Mouse (Mus musculus): Measurements from ENCODE around the gene Lypd6b. TPM values are rescaled to one million over a fixed set of nuclear protein-coding genes. Genes with fewer than 3 reads are reported as not detected.

The Lypd6b gene
- polyA plus RNA-seq, 2 experiments: 5.6 to 14.9 TPM

DNA sequence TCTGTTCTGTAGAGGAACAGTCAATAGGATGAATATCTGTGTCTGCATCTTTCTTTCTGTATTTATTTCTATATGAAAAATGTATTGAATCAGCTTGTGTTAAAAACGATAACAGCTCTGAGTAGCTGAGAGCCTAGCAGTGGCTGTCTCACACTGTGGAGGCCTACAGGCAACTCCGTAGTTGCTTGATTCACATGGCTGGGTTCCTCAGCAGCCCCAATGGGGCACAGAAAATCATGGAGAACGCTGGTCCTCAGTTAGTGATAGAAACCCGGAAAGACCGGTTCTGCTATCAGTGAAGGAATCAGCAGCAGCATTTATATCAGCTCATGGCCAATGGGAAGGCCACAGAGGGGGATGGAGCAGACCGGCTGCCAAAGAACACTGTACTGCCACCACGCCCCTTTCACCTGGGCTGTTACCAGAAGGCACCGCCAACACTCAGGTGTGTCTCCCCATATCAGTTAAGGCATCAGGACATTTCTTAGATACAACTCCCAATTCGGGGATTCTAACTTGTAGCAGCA lies 44.9 kb downstream of the Lypd6b start:
- DNase-seq (ENCODE audit: low spot score) (no peak), ATAC-seq (ENCODE audit: low FRiP score, low read depth) (no peak)
- WGBS: 82% methylated on average over 9 of the region's 9 CpGs
- no peaks in the 10 kb centered on the region for H3K27me3 ChIP-seq (ENCODE audit: control insufficient read depth, insufficient read depth, low read length)
- H3K4me3 ChIP-seq (replicated peaks; ENCODE audit: low read length): no peak overlapping the region
- no peaks in the 10 kb centered on the region for H3K4me1 ChIP-seq (ENCODE audit: control insufficient read depth, insufficient read depth, low read length)
- no peak overlapping the region for H3K27ac ChIP-seq (replicated peaks; ENCODE audit: low read depth, low read length)
- H3K4me2 ChIP-seq (replicated peaks; ENCODE audit: low read depth, low read length, severe bottlenecking): no peak overlapping the region
- H3K9ac ChIP-seq (ENCODE audit: low read depth, low read length, severe bottlenecking): no peak overlapping the region
- no peaks in the 10 kb centered on the region for H3K9me3 ChIP-seq (ENCODE audit: control insufficient read depth, low read length)
- no peak for TF ChIP-seq POLR2A (IDR thresholded peaks at IDR 0.05; ENCODE audit: borderline replicate concordance, extremely low read depth, insufficient read depth, insufficient read length)
- H3K36me3 ChIP-seq (ENCODE audit: control insufficient read depth, insufficient read depth, low read length): no peaks in the 10 kb centered on the region

DNA sequence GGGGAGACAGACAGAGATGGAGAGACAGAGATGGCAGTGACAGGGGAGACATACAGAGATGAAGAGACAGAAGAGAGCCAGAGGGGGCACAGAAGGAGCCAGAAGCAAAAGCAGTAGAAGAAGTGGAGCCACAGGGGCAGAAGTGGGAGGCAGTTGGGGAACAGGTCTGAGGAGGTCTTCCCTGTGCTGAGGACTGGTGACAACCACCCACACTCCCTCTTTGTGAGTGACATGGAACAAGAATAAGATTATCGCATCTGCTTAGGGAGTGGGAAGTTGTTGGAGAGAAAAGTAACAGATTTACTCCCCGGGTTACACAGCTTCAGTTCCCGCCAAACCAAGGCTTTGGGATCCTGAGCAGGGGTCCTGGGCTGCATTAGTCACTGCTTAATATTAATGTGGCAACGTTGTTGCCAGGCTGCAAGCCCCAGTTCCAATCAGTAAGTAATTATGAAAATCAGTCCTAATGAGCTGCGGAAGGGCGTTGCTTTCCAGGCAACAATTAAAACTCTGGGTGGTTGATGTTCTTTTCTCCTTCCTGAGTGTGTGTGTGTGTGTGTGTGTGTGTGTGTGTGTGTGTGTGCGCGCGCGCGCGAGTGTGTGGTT lies 50.1 kb downstream of the Lypd6b start:
- Histone ChIP-seq H3K4me2 (replicated peaks; ENCODE audit: low read depth, low read length, severe bottlenecking) (no peak overlapping the region), H3K4me3 (replicated peaks; ENCODE audit: low read length) (no peak overlapping the region), H3K9ac (ENCODE audit: low read depth, low read length, severe bottlenecking) (no peak overlapping the region), H3K9me3 (ENCODE audit: control insufficient read depth, low read length) (no peaks in the 10 kb centered on the region), H3K36me3 (ENCODE audit: control insufficient read depth, insufficient read depth, low read length) (no peaks in the 10 kb centered on the region), H3K27me3 (ENCODE audit: control insufficient read depth, insufficient read depth, low read length) (no peaks in the 10 kb centered on the region), H3K4me1 (ENCODE audit: control insufficient read depth, insufficient read depth, low read length) (peaks cover 5% of the 10 kb centered on the region), H3K27ac (replicated peaks; ENCODE audit: low read depth, low read length) (no peak overlapping the region)
- WGBS: 45% methylated on average over 12 of the region's 12 CpGs
- no peak for TF ChIP-seq POLR2A (IDR thresholded peaks at IDR 0.05; ENCODE audit: borderline replicate concordance, extremely low read depth, insufficient read depth, insufficient read length)
- DNase-seq (ENCODE audit: low spot score): no peak
- ATAC-seq (ENCODE audit: low FRiP score, low read depth): no peak

DNA sequence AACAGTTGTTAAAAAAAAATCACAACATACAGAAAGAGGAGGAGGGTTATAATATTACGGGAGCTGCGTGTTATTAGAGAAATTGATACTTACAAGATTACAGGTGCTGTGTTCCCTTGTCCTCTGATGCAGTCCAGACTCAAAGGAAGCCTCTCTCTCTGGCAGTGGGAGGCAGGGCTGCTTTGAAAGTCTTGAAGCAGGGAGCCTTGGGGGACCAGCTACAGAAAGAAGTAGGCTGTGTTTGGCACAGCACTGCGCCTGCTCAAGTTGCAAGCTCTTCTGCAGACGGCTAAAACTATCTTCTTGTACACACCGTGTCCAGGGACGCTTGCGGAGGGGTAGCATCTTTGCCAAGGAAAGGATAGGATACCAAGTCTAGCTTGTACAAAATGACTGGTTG lies 51.1 kb downstream of the Lypd6b start:
- Histone ChIP-seq H3K9ac (ENCODE audit: low read depth, low read length, severe bottlenecking) (no peak overlapping the region), H3K9me3 (ENCODE audit: control insufficient read depth, low read length) (no peaks in the 10 kb centered on the region), H3K27me3 (ENCODE audit: control insufficient read depth, insufficient read depth, low read length) (no peaks in the 10 kb centered on the region), H3K27ac (replicated peaks; ENCODE audit: low read depth, low read length) (no peak overlapping the region), H3K4me3 (replicated peaks; ENCODE audit: low read length) (no peak overlapping the region), H3K4me1 (ENCODE audit: control insufficient read depth, insufficient read depth, low read length) (peaks cover 5% of the 10 kb centered on the region), H3K4me2 (replicated peaks; ENCODE audit: low read depth, low read length, severe bottlenecking) (no peak overlapping the region), H3K36me3 (ENCODE audit: control insufficient read depth, insufficient read depth, low read length) (no peaks in the 10 kb centered on the region)
- no peak for TF ChIP-seq POLR2A (IDR thresholded peaks at IDR 0.05; ENCODE audit: borderline replicate concordance, extremely low read depth, insufficient read depth, insufficient read length)
- WGBS: 47% methylated on average over 7 of the region's 7 CpGs
- no peak for DNase-seq (ENCODE audit: low spot score)
- no peak for ATAC-seq (ENCODE audit: low FRiP score, low read depth)

DNA sequence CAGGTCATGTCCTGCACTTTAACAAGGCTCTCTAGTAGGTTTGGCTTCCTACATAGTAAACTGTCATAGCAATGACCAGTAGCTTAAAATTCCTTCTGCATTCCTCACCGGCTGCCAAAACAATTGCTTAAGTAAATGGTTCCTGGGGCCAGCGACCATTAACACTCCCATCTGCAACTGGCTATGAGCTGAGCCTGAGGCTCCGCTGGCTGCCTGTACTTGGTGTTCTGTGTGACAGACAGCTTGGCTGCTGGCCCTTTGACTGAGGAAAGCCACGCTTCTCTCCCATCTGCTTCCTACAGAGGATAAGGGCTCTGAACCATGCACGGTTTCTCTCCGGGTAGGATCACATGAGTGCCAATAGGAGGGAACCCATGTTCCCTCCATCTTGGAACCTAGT lies 53.1 kb downstream of the Lypd6b start:
- H3K9ac ChIP-seq (ENCODE audit: low read depth, low read length, severe bottlenecking): no peak overlapping the region
- no peak overlapping the region for H3K27ac ChIP-seq (replicated peaks; ENCODE audit: low read depth, low read length)
- no peak overlapping the region for H3K4me2 ChIP-seq (replicated peaks; ENCODE audit: low read depth, low read length, severe bottlenecking)
- H3K4me1 ChIP-seq (ENCODE audit: control insufficient read depth, insufficient read depth, low read length): peaks cover 5% of the 10 kb centered on the region
- WGBS: 33% methylated on average over 6 of the region's 6 CpGs
- H3K9me3 ChIP-seq (ENCODE audit: control insufficient read depth, low read length): no peaks in the 10 kb centered on the region
- no peaks in the 10 kb centered on the region for H3K27me3 ChIP-seq (ENCODE audit: control insufficient read depth, insufficient read depth, low read length)
- ATAC-seq (ENCODE audit: low FRiP score, low read depth): no peak
- no peak for DNase-seq (ENCODE audit: low spot score)
- no peak for TF ChIP-seq POLR2A (IDR thresholded peaks at IDR 0.05; ENCODE audit: borderline replicate concordance, extremely low read depth, insufficient read depth, insufficient read length)
- H3K4me3 ChIP-seq (replicated peaks; ENCODE audit: low read length): no peak overlapping the region
- no peaks in the 10 kb centered on the region for H3K36me3 ChIP-seq (ENCODE audit: control insufficient read depth, insufficient read depth, low read length)

DNA sequence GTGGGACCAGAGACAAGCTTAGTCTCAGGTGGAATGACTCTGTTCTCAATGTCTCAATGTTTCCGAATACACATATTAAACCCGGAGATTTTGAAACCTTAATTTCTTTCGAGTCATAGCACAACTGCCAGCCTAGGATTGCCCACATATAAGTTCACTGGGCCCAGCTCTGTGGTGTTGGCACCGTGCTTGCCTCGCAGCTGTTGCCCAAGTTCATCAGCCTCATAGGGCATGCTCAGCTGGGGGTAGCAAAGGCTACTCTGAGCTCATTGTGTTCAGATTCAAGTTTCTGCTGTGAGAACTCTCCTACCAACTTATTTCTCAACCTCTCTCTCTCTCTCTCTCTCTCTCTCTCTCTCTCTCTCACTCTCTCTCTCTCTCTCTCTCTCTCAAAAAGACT lies 53.6 kb downstream of the Lypd6b start:
- no peak for TF ChIP-seq POLR2A (IDR thresholded peaks at IDR 0.05; ENCODE audit: borderline replicate concordance, extremely low read depth, insufficient read depth, insufficient read length)
- no peaks in the 10 kb centered on the region for H3K36me3 ChIP-seq (ENCODE audit: control insufficient read depth, insufficient read depth, low read length)

More for the DNA sequence above, 53.6 kb downstream of the Lypd6b start:
- Histone ChIP-seq H3K9ac (ENCODE audit: low read depth, low read length, severe bottlenecking) (no peak overlapping the region), H3K4me3 (replicated peaks; ENCODE audit: low read length) (no peak overlapping the region), H3K27me3 (ENCODE audit: control insufficient read depth, insufficient read depth, low read length) (no peaks in the 10 kb centered on the region), H3K9me3 (ENCODE audit: control insufficient read depth, low read length) (no peaks in the 10 kb centered on the region), H3K4me1 (ENCODE audit: control insufficient read depth, insufficient read depth, low read length) (peaks cover 5% of the 10 kb centered on the region), H3K4me2 (replicated peaks; ENCODE audit: low read depth, low read length, severe bottlenecking) (no peak overlapping the region), H3K27ac (replicated peaks; ENCODE audit: low read depth, low read length) (no peak overlapping the region)
- WGBS: 92% methylated on average over 5 of the region's 5 CpGs
- no peak for DNase-seq (ENCODE audit: low spot score)
- no peak for ATAC-seq (ENCODE audit: low FRiP score, low read depth)
